Mouse (Mus musculus): ENCODE measurements around the gene Adam1a. TPM values are rescaled to one million over a fixed set of nuclear protein-coding genes. Genes with fewer than 3 reads are reported as not detected.
A peak's percentile ranks its signal among the peaks of the same experiment; 100 is the strongest.

The Adam1a gene
- polyA plus RNA-seq, 1 experiment: 0.77 TPM

DNA sequence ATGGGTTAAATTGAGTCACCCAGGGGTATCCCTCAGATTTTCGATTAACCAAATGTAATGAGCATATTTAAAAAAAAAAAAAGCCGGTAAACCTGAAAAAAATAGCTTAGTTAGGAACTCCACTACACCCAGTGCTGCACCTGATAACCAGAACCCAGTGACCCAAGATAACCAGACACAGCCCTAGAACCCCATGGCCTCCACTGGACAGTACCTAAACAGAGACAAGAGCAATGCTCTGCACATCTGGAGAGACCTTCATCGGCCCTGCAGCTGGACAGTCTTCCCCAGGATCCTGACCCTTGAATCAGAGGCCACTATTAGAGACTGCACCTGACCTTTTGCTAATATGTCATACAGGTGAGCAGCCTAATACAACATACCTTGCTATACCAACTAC lies 1.8 kb upstream of the Adam1a start:
- Histone ChIP-seq H3K4me3 (peak overlapping the region; percentile 60), H3K79me2 (ENCODE audit: control insufficient read depth, insufficient read depth) (peaks cover 31% of the 10 kb centered on the region), H3K27me3 (ENCODE audit: control insufficient read depth, insufficient read depth, insufficient read length) (no peaks in the 10 kb centered on the region), H3K4me2 (ENCODE audit: low read depth) (no peak overlapping the region), H3K36me3 (ENCODE audit: control insufficient read depth, insufficient read depth) (no peaks in the 10 kb centered on the region), H3ac (ENCODE audit: control insufficient read depth, insufficient read length) (no peak overlapping the region)
- TF ChIP-seq REST (IDR thresholded peaks at IDR 0.05; ENCODE audit: insufficient read depth, insufficient read length) (no peak), USF1 (IDR thresholded peaks at IDR 0.05; ENCODE audit: low read depth) (no peak), MYOD1 (IDR thresholded peaks at IDR 0.05; ENCODE audit: control insufficient read depth in 1 of 3, insufficient read length in 2 of 3, low read depth in 2 of 3) (no peak), TCF3 (IDR thresholded peaks at IDR 0.05; ENCODE audit: insufficient read length, low read depth) (no peak), SRF (IDR thresholded peaks at IDR 0.05; ENCODE audit: control insufficient read depth, insufficient read length, low read depth) (no peak), MYOG (IDR thresholded peaks at IDR 0.05; ENCODE audit: control insufficient read depth in 1 of 3, insufficient read depth in 1 of 3, insufficient read length in 2 of 3, low read depth in 2 of 3) (no peak), POLR2AphosphoS2 (IDR thresholded peaks at IDR 0.05; ENCODE audit: insufficient read length, low read depth) (no peak)

- no peaks in the 10 kb centered on the region for H3K36me3 ChIP-seq (ENCODE audit: control insufficient read depth, insufficient read depth)
- peaks cover 37% of the 10 kb centered on the region for H3K79me2 ChIP-seq (ENCODE audit: control insufficient read depth, insufficient read depth)
- peak overlapping the region; percentile 84 for H3K4me2 ChIP-seq (ENCODE audit: low read depth)
- no peaks in the 10 kb centered on the region for H3K27me3 ChIP-seq (ENCODE audit: control insufficient read depth, insufficient read depth, insufficient read length)
- TF ChIP-seq POLR2AphosphoS2 (IDR thresholded peaks at IDR 0.05; ENCODE audit: insufficient read length, low read depth) (no peak), MYOD1 (IDR thresholded peaks at IDR 0.05; ENCODE audit: control insufficient read depth in 1 of 3, insufficient read length in 2 of 3, low read depth in 2 of 3) (no peak), REST (IDR thresholded peaks at IDR 0.05; ENCODE audit: insufficient read depth, insufficient read length) (no peak), MYOG (IDR thresholded peaks at IDR 0.05; ENCODE audit: control insufficient read depth in 1 of 3, insufficient read depth in 1 of 3, insufficient read length in 2 of 3, low read depth in 2 of 3) (no peak), USF1 (IDR thresholded peaks at IDR 0.05; ENCODE audit: low read depth) (no peak), POLR2A (IDR thresholded peaks at IDR 0.05; ENCODE audit: insufficient read length, low read depth) (no peak), SRF (IDR thresholded peaks at IDR 0.05; ENCODE audit: control insufficient read depth, insufficient read length, low read depth) (no peak)
- H3ac ChIP-seq (ENCODE audit: control insufficient read depth, insufficient read length): peak overlapping the region; percentile 96
- H3K4me3 ChIP-seq: peak overlapping the region; percentile 60
Measured at GRCm38 (mm10) chr5:121546530-121546895, 1.2 kb upstream of the Adam1a start.

DNA sequence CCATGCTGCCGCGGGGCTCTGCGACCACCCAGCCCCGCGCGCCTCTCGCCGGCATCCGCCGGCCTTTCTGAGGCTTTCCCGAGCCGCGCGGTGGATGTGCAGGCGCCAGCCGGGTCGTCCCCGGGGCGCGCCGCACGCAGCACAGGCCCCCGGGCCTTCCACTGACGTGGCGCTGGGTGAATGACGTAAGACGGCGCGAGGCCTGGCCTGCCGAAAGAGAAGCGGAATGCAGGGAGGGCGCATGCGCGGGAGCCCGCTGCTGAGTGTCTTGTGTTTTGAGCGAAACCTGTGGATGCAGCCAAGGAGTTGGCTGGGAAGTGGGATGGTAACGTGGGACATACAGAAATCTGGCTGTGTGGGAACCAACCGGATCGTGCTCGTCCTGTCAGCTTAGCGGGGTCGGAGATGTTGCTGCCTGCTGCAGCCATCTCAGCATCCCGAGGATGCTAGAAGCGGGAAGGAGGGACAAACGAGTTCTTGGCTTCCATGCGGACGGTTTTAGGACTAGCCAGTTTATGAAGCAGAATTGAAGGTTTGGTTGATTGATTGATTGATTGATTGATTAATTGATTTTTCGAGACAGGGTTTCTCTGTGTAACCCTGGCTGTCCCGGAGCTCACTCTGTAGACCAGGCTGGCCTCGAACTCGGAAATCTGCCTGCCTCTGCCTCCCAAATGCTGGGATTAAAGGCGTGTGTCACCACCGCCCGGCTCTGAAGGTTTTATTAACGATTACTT lies 679 bp upstream of the Adam1a start, which contains the start of gene Mapkapk5:
TSS of gene Mapkapk5 (minus strand) at position 113 of the 737 bp plus-strand sequence.
- Histone ChIP-seq H3K4me3 (peak within 1 kb of the TSS; percentile 60), H3K36me3 (ENCODE audit: control insufficient read depth, insufficient read depth) (no peaks in the 10 kb centered on the region), H3K4me2 (ENCODE audit: low read depth) (peak within 1 kb of the TSS; percentile 84), H3K79me2 (ENCODE audit: control insufficient read depth, insufficient read depth) (peaks cover 42% of the 10 kb centered on the region), H3K27me3 (ENCODE audit: control insufficient read depth, insufficient read depth, insufficient read length) (no peaks in the 10 kb centered on the region), H3ac (ENCODE audit: control insufficient read depth, insufficient read length) (peak within 1 kb of the TSS; percentile 96)
- no peak for TF ChIP-seq CEBPB (IDR thresholded peaks at IDR 0.05; ENCODE audit: insufficient read depth, poor library complexity, severe bottlenecking)
- peak in 1 of 3 experiments; percentile 23 for TF ChIP-seq MYOD1 (IDR thresholded peaks at IDR 0.05; ENCODE audit: control insufficient read depth in 1 of 3, insufficient read length in 2 of 3, low read depth in 2 of 3)
- peak; percentile 93 for TF ChIP-seq POLR2AphosphoS2 (IDR thresholded peaks at IDR 0.05; ENCODE audit: insufficient read length, low read depth)
- TF ChIP-seq USF1 (IDR thresholded peaks at IDR 0.05; ENCODE audit: low read depth): no peak
- TF ChIP-seq POLR2A (IDR thresholded peaks at IDR 0.05; ENCODE audit: insufficient read length, low read depth): peak; percentile 86
- TF ChIP-seq TCF12 (IDR thresholded peaks at IDR 0.05; ENCODE audit: insufficient read depth, poor library complexity, severe bottlenecking): no peak
- TF ChIP-seq MAX (IDR thresholded peaks at IDR 0.05; ENCODE audit: low read depth): peak; percentile 93
- peak in 2 of 3 experiments; percentile 13 to 36 for TF ChIP-seq MYOG (IDR thresholded peaks at IDR 0.05; ENCODE audit: control insufficient read depth in 1 of 3, insufficient read depth in 1 of 3, insufficient read length in 2 of 3, low read depth in 2 of 3)
- TF ChIP-seq TCF3 (IDR thresholded peaks at IDR 0.05; ENCODE audit: insufficient read length, low read depth): no peak
- peak; percentile 74 for TF ChIP-seq E2F4 (IDR thresholded peaks at IDR 0.05; ENCODE audit: insufficient read depth)
- peak; percentile 71 for TF ChIP-seq SRF (IDR thresholded peaks at IDR 0.05; ENCODE audit: control insufficient read depth, insufficient read length, low read depth)
- TF ChIP-seq REST (IDR thresholded peaks at IDR 0.05; ENCODE audit: insufficient read depth, insufficient read length): no peak

GRCm38 (mm10) chr5:121543370-121543769 lies 1.9 kb downstream of the Adam1a start:
- Histone ChIP-seq H3K27me3 (ENCODE audit: control insufficient read depth, insufficient read depth, insufficient read length) (no peaks in the 10 kb centered on the region), H3K79me2 (ENCODE audit: control insufficient read depth, insufficient read depth) (peaks cover 64% of the 10 kb centered on the region), H3K36me3 (ENCODE audit: control insufficient read depth, insufficient read depth) (no peaks in the 10 kb centered on the region), H3ac (ENCODE audit: control insufficient read depth, insufficient read length) (no peak overlapping the region), H3K4me3 (no peak overlapping the region), H3K4me2 (ENCODE audit: low read depth) (peak overlapping the region; percentile 84)
- no peak for TF ChIP-seq MAX (IDR thresholded peaks at IDR 0.05; ENCODE audit: low read depth)
- TF ChIP-seq MYOG (IDR thresholded peaks at IDR 0.05; ENCODE audit: control insufficient read depth in 1 of 3, insufficient read depth in 1 of 3, insufficient read length in 2 of 3, low read depth in 2 of 3): no peak
- no peak for TF ChIP-seq REST (IDR thresholded peaks at IDR 0.05; ENCODE audit: insufficient read depth, insufficient read length)
- no peak for TF ChIP-seq MYOD1 (IDR thresholded peaks at IDR 0.05; ENCODE audit: control insufficient read depth in 1 of 3, insufficient read length in 2 of 3, low read depth in 2 of 3)
- TF ChIP-seq CEBPB (IDR thresholded peaks at IDR 0.05; ENCODE audit: insufficient read depth, poor library complexity, severe bottlenecking): no peak
- TF ChIP-seq TCF12 (IDR thresholded peaks at IDR 0.05; ENCODE audit: insufficient read depth, poor library complexity, severe bottlenecking): no peak
- no peak for TF ChIP-seq SRF (IDR thresholded peaks at IDR 0.05; ENCODE audit: control insufficient read depth, insufficient read length, low read depth)
- TF ChIP-seq E2F4 (IDR thresholded peaks at IDR 0.05; ENCODE audit: insufficient read depth): no peak
- no peak for TF ChIP-seq USF1 (IDR thresholded peaks at IDR 0.05; ENCODE audit: low read depth)
- no peak for TF ChIP-seq POLR2A (IDR thresholded peaks at IDR 0.05; ENCODE audit: insufficient read length, low read depth)
- no peak for TF ChIP-seq TCF3 (IDR thresholded peaks at IDR 0.05; ENCODE audit: insufficient read length, low read depth)
- no peak for TF ChIP-seq POLR2AphosphoS2 (IDR thresholded peaks at IDR 0.05; ENCODE audit: insufficient read length, low read depth)
